Mouse (Mus musculus) cerebellum, adult 2 months (tissue): ENCODE results near the gene Nudt2.

Source experiments
- CTCF ChIP-seq: fragments of 200-500 bp; IDR thresholded peaks from 2 replicates; pipeline ENCODE4 v1.5.1; 2011; ENCODE audit warnings: low read depth, mild to moderate bottlenecking, control low read depth, low read length, moderate library complexity, borderline replicate concordance; ENCODE audit not compliant: insufficient read depth
- POLR2A ChIP-seq: fragments of 200-500 bp; IDR thresholded peaks from 2 replicates; pipeline ENCODE4 v1.6.1; 2011; ENCODE audit warnings: low read length, control low read depth, borderline replicate concordance; ENCODE audit not compliant: insufficient read depth

GRCm38 (mm10) chr4:41497579-41497978 lies 32.6 kb downstream of the Nudt2 start:
- TF ChIP-seq POLR2A (no peak), CTCF (no peak)
